Mouse (Mus musculus) neural tube, postnatal 0 days (tissue): Measurements from ENCODE around the gene Zbtb32. TPM values are rescaled to one million over a fixed set of nuclear protein-coding genes. Genes with fewer than 3 reads are reported as not detected.

Source experiments
- microRNA-seq: library from miRNA; unstranded; fragments of <30 nt; microRNA quantifications from one replicate; pipeline ENCODE4, GENCODE M21; 2016
- polyA plus RNA-seq: library from polyadenylated mRNA; unstranded; fragments of >200 nt; fragmentation: Nextera tagmentation; extraction: Ambion mirVana; gene quantifications from 2 replicates; pipeline ENCODE4 v1.2.1, GENCODE M21; 2015

Gene Zbtb32
- polyA plus RNA-seq, result 0.20 and 0.44 TPM in 2 replicates

GRCm38 (mm10) chr7:30598786-30599185 lies at the start of gene Zbtb32:
Gene Zbtb32, minus strand, starts transcription at chr7:30598909.

GRCm38 (mm10) chr7:30635752-30636151 lies 37.0 kb upstream of the Zbtb32 start, which contains the start of gene Etv2:
Gene Etv2, minus strand, starts transcription at chr7:30635852.

GRCm38 (mm10) chr7:30625530-30626384 lies 27.0 kb upstream of the Zbtb32 start, which contains the start of gene Cox6b1:
Gene Cox6b1, minus strand, starts transcription at chr7:30626151.

GRCm38 (mm10) chr7:30612654-30613402 lies 14.1 kb upstream of the Zbtb32 start, which contains the start of gene Upk1a:
Gene Upk1a, minus strand, starts transcription at chr7:30612847.

GRCm38 (mm10) chr7:30588676-30589434 lies 9.9 kb downstream of the Zbtb32 start, which contains the start of gene Kmt2b:
Gene Kmt2b, minus strand, starts transcription at chr7:30588726.

GRCm38 (mm10) chr7:30564970-30565571 lies 33.6 kb downstream of the Zbtb32 start, which contains the start of gene Igflr1:
Gene Igflr1, plus strand, starts transcription at chr7:30565427.

GRCm38 (mm10) chr7:30563117-30563905 lies 35.4 kb downstream of the Zbtb32 start, which contains the start of the genes U2af1l4, Gm49396 and Psenen:
Gene U2af1l4, plus strand, starts transcription at chr7:30563301.
Gene Gm49396, plus strand, starts transcription at chr7:30563344.
Gene Psenen, minus strand, starts transcription at chr7:30563627.

GRCm38 (mm10) chr7:30559443-30559954 lies 39.2 kb downstream of the Zbtb32 start, which contains the start of gene Lin37:
Gene Lin37, minus strand, starts transcription at chr7:30559838.

GRCm38 (mm10) chr7:30552102-30553020 lies 46.3 kb downstream of the Zbtb32 start, which contains the start of the genes Hspb6 and Proser3:
Gene Hspb6, plus strand, starts transcription at chr7:30552178.
Gene Proser3, minus strand, starts transcription at chr7:30552299.

Small RNAs within 50 kb of the gene (microRNA-seq; reads per million reads assigned to microRNA genes)
- gene Gm38670 (0.87 reads per million), gene Mir3569 (not detected)

Other genes starting within 250 kb of the Zbtb32 start
- gene Lrfn3, start 236.1 kb downstream of the Zbtb32 start, polyA plus RNA-seq, result 17.5 and 17.7 TPM in 2 replicates
- gene Tyrobp, start 185.1 kb downstream of the Zbtb32 start, polyA plus RNA-seq, result 65.9 and 77.3 TPM in 2 replicates
- gene Hcst, start 179.1 kb downstream of the Zbtb32 start, polyA plus RNA-seq, result 0.81 and 1.1 TPM in 2 replicates
- 2.8 and 3.3 TPM in 2 replicates for gene Nfkbid, start 177.2 kb downstream of the Zbtb32 start, polyA plus RNA-seq
- 663 and 695 TPM in 2 replicates for gene Aplp1, start 153.4 kb downstream of the Zbtb32 start, polyA plus RNA-seq
- gene Kirrel2, start 141.2 kb downstream of the Zbtb32 start, polyA plus RNA-seq, result 0.46 and 0.90 TPM in 2 replicates
- gene Nphs1, start 140.6 kb downstream of the Zbtb32 start, polyA plus RNA-seq, result 0.06 and 0.13 TPM in 2 replicates
- 0.43 TPM in 1 of 2 replicates, not detected in the other for gene Prodh2, start 105.3 kb downstream of the Zbtb32 start, polyA plus RNA-seq
- gene Arhgap33, start 63.8 kb downstream of the Zbtb32 start, polyA plus RNA-seq, result 45.5 and 62.8 TPM in 2 replicates
- 19.0 and 20.8 TPM in 2 replicates for gene Hspb6, start 46.7 kb downstream of the Zbtb32 start, polyA plus RNA-seq
- 3.0 and 4.7 TPM in 2 replicates for gene Proser3, start 46.6 kb downstream of the Zbtb32 start, polyA plus RNA-seq
- gene Lin37, start 39.1 kb downstream of the Zbtb32 start, polyA plus RNA-seq, result 51.7 and 55.9 TPM in 2 replicates
- gene U2af1l4, start 35.6 kb downstream of the Zbtb32 start, polyA plus RNA-seq, result 102 and 106 TPM in 2 replicates
- gene Gm49396, start 35.6 kb downstream of the Zbtb32 start, polyA plus RNA-seq, result 6.7 and 8.0 TPM in 2 replicates
- gene Psenen, start 35.3 kb downstream of the Zbtb32 start, polyA plus RNA-seq, result 161 and 167 TPM in 2 replicates
- 1.6 and 4.3 TPM in 2 replicates for gene Igflr1, start 33.5 kb downstream of the Zbtb32 start, polyA plus RNA-seq
- 5.3 and 8.5 TPM in 2 replicates for gene Kmt2b, start 10.2 kb downstream of the Zbtb32 start, polyA plus RNA-seq
- 0.31 and 0.53 TPM in 2 replicates for gene Upk1a, start 13.9 kb upstream of the Zbtb32 start, polyA plus RNA-seq
- 1,537 and 1,621 TPM in 2 replicates for gene Cox6b1, start 27.2 kb upstream of the Zbtb32 start, polyA plus RNA-seq
- 0.14 TPM in 1 of 2 replicates, not detected in the other for gene Etv2, start 36.9 kb upstream of the Zbtb32 start, polyA plus RNA-seq
- 120 and 125 TPM in 2 replicates for gene Rbm42, start 51.4 kb upstream of the Zbtb32 start, polyA plus RNA-seq
- 16.8 and 18.2 TPM in 2 replicates for gene Haus5, start 66.1 kb upstream of the Zbtb32 start, polyA plus RNA-seq
- gene Pmis2, start 72.7 kb upstream of the Zbtb32 start, polyA plus RNA-seq, result not detected in 2 replicates
- gene 2200002J24Rik, start 100.0 kb upstream of the Zbtb32 start, polyA plus RNA-seq, result not detected in 2 replicates
- gene Atp4a, start 113.3 kb upstream of the Zbtb32 start, polyA plus RNA-seq, result 6.1 and 6.3 TPM in 2 replicates
- 359 and 361 TPM in 2 replicates for gene Tmem147, start 130.6 kb upstream of the Zbtb32 start, polyA plus RNA-seq
- gene Gapdhs, start 144.8 kb upstream of the Zbtb32 start, polyA plus RNA-seq, result 0.43 and 0.98 TPM in 2 replicates
- 3.3 and 3.7 TPM in 2 replicates for gene Sbsn, start 152.6 kb upstream of the Zbtb32 start, polyA plus RNA-seq
- 5.9 and 7.8 TPM in 2 replicates for gene Dmkn, start 164.8 kb upstream of the Zbtb32 start, polyA plus RNA-seq
- gene Krtdap, start 189.0 kb upstream of the Zbtb32 start, polyA plus RNA-seq, result 7.9 and 15.2 TPM in 2 replicates
- 0.37 TPM in 1 of 2 replicates, not detected in the other for gene Ffar2, start 224.9 kb upstream of the Zbtb32 start, polyA plus RNA-seq